Comparison of ENCODE assay signal across 8 mouse cellular contexts in the genomic region with DNA sequence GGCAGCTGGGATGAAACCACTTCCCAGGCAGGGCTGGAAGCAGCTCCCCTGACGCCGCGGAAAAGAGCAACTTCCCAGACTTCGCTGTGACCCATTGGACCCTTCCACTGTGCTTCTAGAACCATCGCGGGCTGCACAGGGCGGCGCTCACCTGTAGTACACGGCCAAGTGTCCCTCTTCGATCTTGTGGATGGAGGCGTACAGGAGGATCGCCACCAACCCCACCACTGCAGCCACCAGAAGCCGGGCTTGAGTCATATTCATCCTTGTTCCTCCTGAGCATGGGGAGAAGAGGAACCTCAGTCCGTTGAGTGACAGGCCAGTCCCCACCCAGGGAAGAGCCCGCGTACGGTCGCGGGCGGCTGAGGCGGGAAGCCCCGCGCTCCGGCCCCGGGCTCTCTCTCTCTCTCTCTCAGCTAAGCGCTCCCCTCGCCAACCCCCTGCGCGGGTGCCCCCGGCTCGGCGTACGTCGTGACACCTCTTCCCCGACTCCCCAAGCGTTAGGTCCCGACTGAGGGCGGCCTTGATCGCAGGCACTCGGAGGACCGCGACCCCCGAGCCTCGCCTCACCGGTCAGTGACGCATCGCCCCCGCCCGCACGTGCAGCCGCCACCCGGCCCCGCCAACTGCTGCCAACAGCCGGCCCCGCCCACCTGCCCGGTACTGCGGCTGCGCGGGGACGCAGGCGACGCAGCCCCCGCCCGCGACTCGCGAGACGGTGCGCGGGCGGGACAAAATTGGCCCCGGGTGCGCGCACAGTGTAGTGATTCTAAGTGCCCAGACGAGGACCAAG. TPM values are rescaled to one million over a fixed set of nuclear protein-coding genes. Genes with fewer than 3 reads are reported as not detected.
DNase-seq lines count a peak whose midpoint lies in the region; ATAC-seq and TF ChIP-seq lines count a peak whose summit lies in the region.

Gene Erlin1, minus strand, starts transcription at position 665 of the 793 bp plus-strand sequence.

- peak; percentile 34; the same call in 1 of the 2 replicates for ATAC-seq in G1E (ENCODE audit: extremely low read depth, insufficient number of reproducible peaks, low FRiP score, poor library complexity, severe bottlenecking)
- peak; percentile 93 for ATAC-seq in forebrain, embryonic 15.5 days (replicated peaks)
- ATAC-seq in neural tube, embryonic 14.5 days (ENCODE audit: low read depth), result peak; percentile 95

- no peaks in the 10 kb centered on the region for H3K27me3 ChIP-seq in G1E (ENCODE audit: insufficient read depth, low read length)
- no peaks in the 10 kb centered on the region for H3K27me3 ChIP-seq in forebrain, embryonic 15.5 days
- H3K27me3 ChIP-seq in neural tube, embryonic 14.5 days (ENCODE audit: control insufficient read depth, insufficient read depth, low read length), result no peaks in the 10 kb centered on the region
- H3K27me3 ChIP-seq in testis, adult 2 months (ENCODE audit: control insufficient read depth, insufficient read depth, low read length), result no peaks in the 10 kb centered on the region

- H3K27ac ChIP-seq in forebrain, embryonic 15.5 days (replicated peaks), result peak within 1 kb of the TSS; percentile 63
- peak within 1 kb of the TSS; percentile 69 for H3K27ac ChIP-seq in neural tube, embryonic 14.5 days (ENCODE audit: low read depth, low read length)
- H3K27ac ChIP-seq in testis, adult 2 months (ENCODE audit: control insufficient read depth, insufficient read depth, low read depth, low read length), result peak within 1 kb of the TSS; percentile 86

- H3K9me3 ChIP-seq in G1E (replicated peaks), result no peaks in the 10 kb centered on the region
- H3K9me3 ChIP-seq in forebrain, embryonic 15.5 days, result no peaks in the 10 kb centered on the region
- no peaks in the 10 kb centered on the region for H3K9me3 ChIP-seq in neural tube, embryonic 14.5 days (ENCODE audit: control insufficient read depth, low read length)

- H3K4me3 ChIP-seq in G1E (ENCODE audit: low read depth, low read length), result peak within 1 kb of the TSS; percentile 83
- peak within 1 kb of the TSS; percentile 64 for H3K4me3 ChIP-seq in forebrain, embryonic 15.5 days
- peak within 1 kb of the TSS; percentile 73 for H3K4me3 ChIP-seq in neural tube, embryonic 14.5 days (ENCODE audit: low read depth, low read length)
- peak within 1 kb of the TSS; percentile 87 for H3K4me3 ChIP-seq in testis, adult 2 months (ENCODE audit: control insufficient read depth, low read depth, low read length)

- peak; percentile 66 for TF ChIP-seq POLR2A in testis, adult 2 months (IDR thresholded peaks at IDR 0.05; ENCODE audit: control insufficient read depth, low read depth, low read length)

- H3K4me1 ChIP-seq in G1E (ENCODE audit: insufficient read depth, low read depth, low read length), result peaks cover 36% of the 10 kb centered on the region
- peaks cover 19% of the 10 kb centered on the region for H3K4me1 ChIP-seq in forebrain, embryonic 15.5 days
- no peaks in the 10 kb centered on the region for H3K4me1 ChIP-seq in neural tube, embryonic 14.5 days (ENCODE audit: control insufficient read depth, insufficient read depth, low read length)
- H3K4me1 ChIP-seq in testis, adult 2 months (ENCODE audit: control insufficient read depth, insufficient read depth, low read length), result peaks cover 11% of the 10 kb centered on the region

- TF ChIP-seq CTCF in G1E (IDR thresholded peaks at IDR 0.05; ENCODE audit: low read depth, low read length), result no peak
- no peak for TF ChIP-seq CTCF in testis, adult 2 months (IDR thresholded peaks at IDR 0.05; ENCODE audit: control insufficient read depth, insufficient read depth, insufficient replicate concordance, low read depth, low read length)

- peak; percentile 72 for DNase-seq in G1E (ENCODE audit: low spot score)
- peak; percentile 89 for DNase-seq in cerebellum, adult 11-12 months
- peak; percentile 79 for DNase-seq in heart, postnatal 25 days (ENCODE audit: low spot score)
- peak; percentile 84 to 90 for DNase-seq in layer of hippocampus, adult 18-20 months (ENCODE audit: low spot score in 2 of 2)
- peak; percentile 87 to 92 for DNase-seq in lung, adult 18-20 months

- H3K36me3 ChIP-seq in G1E (replicated peaks), result peaks cover 50% of the 10 kb centered on the region
- peaks cover 7% of the 10 kb centered on the region; the same call in 1 of the 2 replicates for H3K36me3 ChIP-seq in forebrain, embryonic 15.5 days
- no peaks in the 10 kb centered on the region for H3K36me3 ChIP-seq in neural tube, embryonic 14.5 days (ENCODE audit: control insufficient read depth, insufficient read depth, low read length)
- H3K36me3 ChIP-seq in testis, adult 2 months (ENCODE audit: control insufficient read depth, insufficient read depth, low read length), result peaks cover 3% of the 10 kb centered on the region

- intact Hi-C loops in heart, postnatal 25 days (cut with DNase I), result no loop called here

- peak within 1 kb of the TSS; percentile 75 for H3K9ac ChIP-seq in forebrain, embryonic 15.5 days (replicated peaks)
- H3K9ac ChIP-seq in neural tube, embryonic 14.5 days (replicated peaks; ENCODE audit: low read depth, low read length), result peak within 1 kb of the TSS; percentile 63

- H3K4me2 ChIP-seq in forebrain, embryonic 15.5 days (replicated peaks), result peak within 1 kb of the TSS; percentile 76
- H3K4me2 ChIP-seq in neural tube, embryonic 14.5 days (ENCODE audit: low read depth, low read length), result peak within 1 kb of the TSS; percentile 72

- under 1% methylated on average over 70 of the region's 75 CpGs for WGBS in forebrain, embryonic 15.5 days
- under 1% methylated on average over 68 of the region's 75 CpGs for WGBS in neural tube, embryonic 14.5 days

RNA-seq across cellular contexts. Expression of gene Erlin1, which starts in this region (rescaled TPM):
- total RNA-seq in G1E (2014; fragmentation: Nextera tagmentation), result 21.7 and 24.5 TPM in 2 replicates
- 11.0 and 12.8 TPM in 2 replicates for total RNA-seq in G1E (2017)
- polyA plus RNA-seq in G1E (2012), result 7.1 and 8.2 TPM in 2 replicates
- polyA plus RNA-seq in forebrain, embryonic 15.5 days (2015; fragmentation: Nextera tagmentation; extraction: Ambion mirVana), result 18.8 and 20.0 TPM in 2 replicates
- total RNA-seq in heart, postnatal 25 days (2021), result 1 to 10 TPM; 6.7 TPM
- 10 to 100 TPM; 19.4 to 23.7 TPM for total RNA-seq in layer of hippocampus, adult 18-20 months (2021)
- polyA plus RNA-seq in neural tube, embryonic 14.5 days (2014; fragmentation: Nextera tagmentation; extraction: Ambion mirVana), result 16.7 and 18.2 TPM in 2 replicates
- polyA plus RNA-seq in testis, adult 2 months (2012; rRNA removed), result 24.3 and 27.8 TPM in 2 replicates

Comparison
In these comparisons a context has a peak if more than half of its experiments do, and no peak if none do; other contexts are left out.
1. Peak in every context shown above with its lines: DNase-seq, ATAC-seq, H3K4me3 ChIP-seq and H3K27ac ChIP-seq.
2. ATAC-seq: peak in every context shown above with its lines; median percentile 95 in neural tube, embryonic 14.5 days; 93 in forebrain, embryonic 15.5 days; 34 in G1E.